Mouse (Mus musculus): ENCODE measurements around the gene Rmnd1. TPM values are rescaled to one million over a fixed set of nuclear protein-coding genes. Genes with fewer than 3 reads are reported as not detected.

The Rmnd1 gene
- polyA plus RNA-seq, 1 experiment from 2014 or later = 51.9 TPM

DNA sequence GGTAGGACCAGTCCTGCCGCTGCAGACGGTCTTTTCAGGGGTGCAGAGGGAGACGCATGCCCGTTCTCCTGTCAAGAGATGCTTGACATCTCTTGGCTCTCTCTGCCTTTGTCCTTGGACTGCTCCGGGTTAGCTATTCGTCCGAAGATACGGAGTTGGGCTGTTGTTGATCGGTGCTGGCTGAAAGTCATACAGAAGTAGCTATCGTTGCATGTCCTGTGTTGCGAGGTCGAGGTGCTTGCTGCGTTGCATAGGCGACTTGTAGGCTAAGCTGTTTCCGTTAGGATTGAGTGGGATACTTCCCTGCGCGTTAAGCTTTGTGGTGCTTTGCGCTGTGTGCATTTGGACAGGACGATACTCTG is 43.8 kb downstream of the Rmnd1 start:
- under 1% methylated on average over 19 of the region's 19 CpGs for WGBS
- peak; percentile 58 for DNase-seq (ENCODE audit: low spot score)

DNA sequence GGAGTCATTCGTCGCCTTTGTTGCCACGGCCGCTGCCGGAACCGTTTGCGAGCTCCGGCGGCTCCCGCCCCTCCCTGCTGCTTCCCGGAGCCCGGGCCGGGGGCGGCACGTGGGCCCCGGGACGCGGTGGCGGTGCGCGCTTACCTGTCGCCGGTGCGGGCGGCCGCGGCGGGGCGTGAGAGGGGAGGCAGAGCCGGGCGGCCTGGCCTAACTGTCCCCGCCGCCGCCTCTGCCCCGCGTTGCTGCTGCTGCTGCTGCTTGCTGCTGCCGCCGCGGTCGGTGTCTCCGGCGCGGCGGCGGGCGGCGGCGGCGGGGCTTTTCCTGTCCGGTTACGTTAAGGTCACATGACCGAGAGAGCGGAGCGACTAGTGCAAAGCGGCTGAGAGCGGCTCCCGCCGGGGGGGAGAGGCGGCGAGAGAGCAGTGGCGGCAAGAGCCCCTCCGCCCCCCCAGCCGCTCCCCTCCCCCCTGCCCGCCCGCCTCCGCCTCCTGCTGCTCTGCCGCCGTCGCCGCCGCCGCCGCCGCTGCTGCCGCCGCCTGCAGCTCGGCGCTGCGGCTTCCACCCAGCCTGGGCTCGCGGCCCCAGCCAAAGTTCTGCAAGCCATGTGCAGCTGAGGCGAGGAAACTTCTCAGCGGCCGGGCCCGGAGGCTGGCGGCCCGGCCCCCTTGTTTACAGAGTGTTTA is 44.3 kb downstream of the Rmnd1 start, which contains the start of gene Zbtb2:
TSS of gene Zbtb2 (minus strand) at position 408 of the 683 bp plus-strand sequence.
- Histone ChIP-seq H3K27me3 (ENCODE audit: control insufficient read depth, insufficient read depth, low read length) (no peaks in the 10 kb centered on the region), H3K27ac (ENCODE audit: low read depth, low read length) (peak within 1 kb of the TSS; percentile 100), H3K36me3 (ENCODE audit: control insufficient read depth, insufficient read depth, low read length) (no peaks in the 10 kb centered on the region), H3K9me3 (ENCODE audit: control insufficient read depth, low read length) (no peaks in the 10 kb centered on the region), H3K9ac (ENCODE audit: low read depth, low read length) (peak within 1 kb of the TSS; percentile 98), H3K4me3 (ENCODE audit: low read depth, low read length) (peak within 1 kb of the TSS; percentile 98), H3K4me1 (replicated peaks; ENCODE audit: control insufficient read depth, insufficient read depth, low read length) (peaks cover 4% of the 10 kb centered on the region; the same call in 1 of the 2 replicates), H3K4me2 (replicated peaks; ENCODE audit: low read depth, low read length) (peak within 1 kb of the TSS; percentile 89)
- 0% methylated on average over 30 of the region's 87 CpGs for WGBS
- peak; percentile 14 for ATAC-seq (ENCODE audit: low FRiP score)
- peak; percentile 78 for DNase-seq (ENCODE audit: low spot score)

More for the DNA sequence above, 43.8 kb downstream of the Rmnd1 start:
- Histone ChIP-seq H3K4me1 (replicated peaks; ENCODE audit: control insufficient read depth, insufficient read depth, low read length) (peaks cover 4% of the 10 kb centered on the region; the same call in 1 of the 2 replicates), H3K27ac (ENCODE audit: low read depth, low read length) (peak overlapping the region; percentile 100), H3K36me3 (ENCODE audit: control insufficient read depth, insufficient read depth, low read length) (no peaks in the 10 kb centered on the region), H3K27me3 (ENCODE audit: control insufficient read depth, insufficient read depth, low read length) (no peaks in the 10 kb centered on the region), H3K4me2 (replicated peaks; ENCODE audit: low read depth, low read length) (peak overlapping the region; percentile 89), H3K9ac (ENCODE audit: low read depth, low read length) (peak overlapping the region; percentile 98), H3K4me3 (ENCODE audit: low read depth, low read length) (peak overlapping the region; percentile 98), H3K9me3 (ENCODE audit: control insufficient read depth, low read length) (no peaks in the 10 kb centered on the region)
- no peak for ATAC-seq (ENCODE audit: low FRiP score)

DNA sequence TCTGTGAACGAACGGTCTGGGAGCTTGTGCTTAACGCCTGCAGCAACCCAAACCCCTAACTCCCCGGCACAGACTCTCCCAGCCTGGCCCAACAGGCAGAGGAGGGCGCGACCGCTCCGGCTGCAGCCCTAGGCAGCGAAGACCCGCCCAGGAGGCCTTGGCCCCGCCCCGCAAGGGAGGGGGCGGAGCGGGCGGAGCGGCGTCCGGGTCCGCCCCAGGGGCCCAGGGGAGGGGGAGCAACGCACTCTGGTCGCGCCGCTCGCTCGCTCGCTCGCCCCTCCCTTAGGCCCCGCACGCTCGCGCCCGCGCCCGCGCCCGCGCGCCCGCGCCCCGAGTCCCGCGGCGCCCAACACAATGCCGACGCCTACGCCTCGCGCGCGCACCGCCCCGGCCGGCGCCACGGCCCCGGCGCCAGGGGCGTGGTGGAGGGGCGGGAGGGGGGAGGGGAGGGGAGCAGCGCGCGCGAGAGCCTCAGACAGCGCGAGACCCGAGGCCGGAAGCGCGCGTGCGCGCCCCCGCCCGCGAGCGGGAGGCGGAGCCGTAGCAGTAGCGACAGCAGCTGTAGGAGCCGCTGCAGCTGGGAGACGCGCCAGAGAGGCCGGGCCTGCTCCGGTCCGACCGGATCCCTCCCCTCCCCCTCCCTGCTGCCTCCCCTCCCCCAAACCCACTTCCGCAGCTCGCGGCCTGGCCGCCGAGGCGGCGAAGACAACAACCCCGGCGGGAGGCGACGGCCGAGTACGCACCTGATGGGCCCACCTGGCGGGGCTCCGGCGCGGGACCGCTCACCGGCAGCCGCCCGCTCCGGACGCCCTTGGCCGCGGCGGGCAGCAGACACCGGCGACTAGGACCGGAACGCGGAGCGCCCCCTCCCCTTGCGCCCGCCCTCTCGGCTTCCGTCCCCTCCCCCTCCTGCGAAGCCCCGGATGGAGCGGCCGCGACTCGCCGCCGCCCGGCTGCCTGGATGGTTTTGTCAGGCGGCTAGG is 45.3 kb downstream of the Rmnd1 start:
- peaks cover 4% of the 10 kb centered on the region; the same call in 1 of the 2 replicates for H3K4me1 ChIP-seq (replicated peaks; ENCODE audit: control insufficient read depth, insufficient read depth, low read length)
- peak overlapping the region; percentile 98 for H3K4me3 ChIP-seq (ENCODE audit: low read depth, low read length)
- H3K36me3 ChIP-seq (ENCODE audit: control insufficient read depth, insufficient read depth, low read length) = no peaks in the 10 kb centered on the region
- no peaks in the 10 kb centered on the region for H3K9me3 ChIP-seq (ENCODE audit: control insufficient read depth, low read length)
- ATAC-seq (ENCODE audit: low FRiP score) (peak; percentile 94), DNase-seq (ENCODE audit: low spot score) (peak; percentile 99)
- peak overlapping the region; percentile 89 for H3K4me2 ChIP-seq (replicated peaks; ENCODE audit: low read depth, low read length)
- H3K27me3 ChIP-seq (ENCODE audit: control insufficient read depth, insufficient read depth, low read length) = no peaks in the 10 kb centered on the region
- H3K9ac ChIP-seq (ENCODE audit: low read depth, low read length) = peak overlapping the region; percentile 98
- WGBS = under 1% methylated on average over 62 of the region's 133 CpGs
- H3K27ac ChIP-seq (ENCODE audit: low read depth, low read length) = peak overlapping the region; percentile 100

DNA sequence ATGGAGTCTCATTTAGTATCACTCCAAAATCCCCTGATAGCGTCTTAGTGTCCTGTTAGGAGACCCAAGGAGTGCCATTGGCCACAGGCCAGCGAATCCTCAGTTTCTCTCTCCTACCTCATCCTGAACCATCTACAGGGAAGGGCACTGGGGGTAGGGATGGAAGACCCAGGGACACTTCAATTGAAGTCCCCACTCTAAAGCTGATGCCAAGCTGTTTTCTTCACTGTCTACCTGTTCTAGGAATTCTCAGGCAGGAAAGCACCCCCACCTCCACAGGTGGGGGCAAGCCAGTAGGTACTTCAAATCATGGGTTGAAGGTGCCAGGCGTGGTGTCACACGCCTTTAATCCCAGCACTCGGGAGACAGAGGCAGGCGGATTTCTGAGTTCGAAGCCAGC is 47.9 kb downstream of the Rmnd1 start:
- Histone ChIP-seq H3K4me3 (ENCODE audit: low read depth, low read length) (no peak overlapping the region), H3K36me3 (ENCODE audit: control insufficient read depth, insufficient read depth, low read length) (no peaks in the 10 kb centered on the region), H3K9ac (ENCODE audit: low read depth, low read length) (no peak overlapping the region), H3K27ac (ENCODE audit: low read depth, low read length) (no peak overlapping the region), H3K27me3 (ENCODE audit: control insufficient read depth, insufficient read depth, low read length) (no peaks in the 10 kb centered on the region), H3K4me2 (replicated peaks; ENCODE audit: low read depth, low read length) (no peak overlapping the region), H3K9me3 (ENCODE audit: control insufficient read depth, low read length) (no peaks in the 10 kb centered on the region), H3K4me1 (replicated peaks; ENCODE audit: control insufficient read depth, insufficient read depth, low read length) (no peaks in the 10 kb centered on the region; the same call in 1 of the 2 replicates)
- DNase-seq (ENCODE audit: low spot score) (no peak), ATAC-seq (ENCODE audit: low FRiP score) (no peak)
- WGBS = 98% methylated on average over 7 of the region's 7 CpGs

DNA sequence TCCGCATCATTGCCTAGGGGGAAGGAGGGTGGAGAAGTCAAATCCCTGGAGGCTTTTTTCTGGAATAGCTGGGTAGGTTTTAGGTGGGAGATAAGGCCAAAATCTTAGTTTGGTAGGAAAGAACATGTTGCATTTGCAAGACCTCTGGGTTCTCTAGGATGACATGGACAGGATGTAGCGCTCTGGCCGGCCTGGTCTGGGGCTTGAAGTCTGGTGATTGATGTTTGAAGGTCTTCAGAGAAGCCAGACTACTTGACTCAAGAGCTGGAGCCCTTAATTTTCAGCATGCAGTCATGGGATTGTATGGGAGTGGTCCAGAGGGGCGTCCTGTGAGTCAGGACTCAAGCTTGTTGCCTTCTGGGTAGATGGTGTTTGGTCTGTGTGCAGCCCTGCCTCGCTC is 51.4 kb downstream of the Rmnd1 start:
- ATAC-seq (ENCODE audit: low FRiP score) (no peak), DNase-seq (ENCODE audit: low spot score) (no peak)
- no peak overlapping the region for H3K4me3 ChIP-seq (ENCODE audit: low read depth, low read length)
- no peaks in the 10 kb centered on the region for H3K9me3 ChIP-seq (ENCODE audit: control insufficient read depth, low read length)
- H3K9ac ChIP-seq (ENCODE audit: low read depth, low read length) = no peak overlapping the region
- H3K36me3 ChIP-seq (ENCODE audit: control insufficient read depth, insufficient read depth, low read length) = no peaks in the 10 kb centered on the region
- no peaks in the 10 kb centered on the region for H3K27me3 ChIP-seq (ENCODE audit: control insufficient read depth, insufficient read depth, low read length)
- no peak overlapping the region for H3K27ac ChIP-seq (ENCODE audit: low read depth, low read length)
- H3K4me1 ChIP-seq (replicated peaks; ENCODE audit: control insufficient read depth, insufficient read depth, low read length) = no peaks in the 10 kb centered on the region
- 87% methylated on average over 5 of the region's 5 CpGs for WGBS
- no peak overlapping the region for H3K4me2 ChIP-seq (replicated peaks; ENCODE audit: low read depth, low read length)

DNA sequence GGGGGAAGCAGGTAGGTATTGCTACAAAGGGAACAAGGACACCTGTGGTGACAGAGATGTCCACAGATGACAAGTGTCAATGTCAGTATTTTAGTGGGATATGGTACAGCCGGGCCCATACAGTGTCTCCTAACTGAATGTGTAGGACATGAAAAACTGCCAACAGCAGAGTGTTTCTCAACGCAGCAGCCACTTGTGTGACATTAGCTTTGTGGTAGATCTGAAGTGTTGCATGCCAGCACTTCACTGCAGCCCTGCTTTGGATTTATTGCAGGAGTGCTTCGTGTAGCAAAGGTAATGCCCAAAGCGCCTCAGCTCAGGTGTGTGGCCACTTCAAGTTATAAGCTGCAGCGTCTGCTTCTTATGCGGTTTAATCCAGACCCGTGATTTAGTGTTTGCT is 55.3 kb downstream of the Rmnd1 start:
- Histone ChIP-seq H3K27ac (ENCODE audit: low read depth, low read length) (no peak overlapping the region), H3K27me3 (ENCODE audit: control insufficient read depth, insufficient read depth, low read length) (no peaks in the 10 kb centered on the region), H3K4me3 (ENCODE audit: low read depth, low read length) (no peak overlapping the region), H3K36me3 (ENCODE audit: control insufficient read depth, insufficient read depth, low read length) (no peaks in the 10 kb centered on the region), H3K9ac (ENCODE audit: low read depth, low read length) (no peak overlapping the region), H3K4me1 (replicated peaks; ENCODE audit: control insufficient read depth, insufficient read depth, low read length) (no peaks in the 10 kb centered on the region), H3K9me3 (ENCODE audit: control insufficient read depth, low read length) (no peaks in the 10 kb centered on the region), H3K4me2 (replicated peaks; ENCODE audit: low read depth, low read length) (no peak overlapping the region)
- ATAC-seq (ENCODE audit: low FRiP score) (no peak), DNase-seq (ENCODE audit: low spot score) (no peak)
- 90% methylated on average over 7 of the region's 7 CpGs for WGBS

DNA sequence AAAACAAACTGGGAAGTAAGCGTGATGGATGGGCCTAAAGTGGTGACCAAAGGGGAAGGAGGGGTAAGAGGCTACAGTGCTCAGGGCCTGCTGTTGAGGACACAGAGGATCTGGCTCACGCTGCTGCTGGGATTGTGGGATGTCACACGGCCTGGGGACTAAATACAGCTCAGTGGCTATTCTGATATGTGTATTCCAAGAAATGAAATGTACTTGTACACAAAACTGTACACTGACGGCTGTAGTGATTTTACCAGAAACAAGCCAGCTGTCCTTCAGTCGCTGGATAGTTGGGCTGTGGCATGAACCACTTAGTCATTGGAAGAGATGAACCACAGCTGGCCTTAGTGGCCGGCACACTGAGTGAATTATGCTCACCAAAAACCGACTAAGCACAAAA is 55.7 kb downstream of the Rmnd1 start:
- ATAC-seq (ENCODE audit: low FRiP score) = no peak
- no peak overlapping the region for H3K4me2 ChIP-seq (replicated peaks; ENCODE audit: low read depth, low read length)
- 76% methylated on average over 7 of the region's 7 CpGs for WGBS
- no peak overlapping the region for H3K27ac ChIP-seq (ENCODE audit: low read depth, low read length)
- DNase-seq (ENCODE audit: low spot score) = no peak
- H3K27me3 ChIP-seq (ENCODE audit: control insufficient read depth, insufficient read depth, low read length) = no peaks in the 10 kb centered on the region
- H3K36me3 ChIP-seq (ENCODE audit: control insufficient read depth, insufficient read depth, low read length) = no peaks in the 10 kb centered on the region
- no peak overlapping the region for H3K9ac ChIP-seq (ENCODE audit: low read depth, low read length)
- H3K4me1 ChIP-seq (replicated peaks; ENCODE audit: control insufficient read depth, insufficient read depth, low read length) = no peaks in the 10 kb centered on the region
- H3K4me3 ChIP-seq (ENCODE audit: low read depth, low read length) = no peak overlapping the region
- no peaks in the 10 kb centered on the region for H3K9me3 ChIP-seq (ENCODE audit: control insufficient read depth, low read length)

DNA sequence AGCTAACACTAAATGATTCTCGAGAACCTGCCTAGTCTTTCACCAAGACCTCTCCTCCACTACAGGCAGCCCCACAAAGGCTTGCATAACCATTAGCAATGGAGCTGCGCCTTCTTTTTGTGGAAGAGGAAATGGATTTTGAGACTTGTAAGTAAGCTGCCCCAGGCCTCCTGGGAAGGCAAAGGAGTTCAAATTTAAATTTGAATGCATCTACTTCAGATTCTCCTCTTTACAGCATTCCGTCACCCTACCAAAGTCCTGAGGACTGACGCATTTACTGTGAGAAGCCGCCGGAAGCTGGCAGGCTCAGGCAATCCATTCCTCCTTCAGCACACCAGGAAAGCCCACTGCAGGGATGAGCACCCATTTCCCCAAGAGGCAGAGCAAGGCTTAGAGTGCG is 56.9 kb downstream of the Rmnd1 start:
- Histone ChIP-seq H3K4me2 (replicated peaks; ENCODE audit: low read depth, low read length) (no peak overlapping the region), H3K27me3 (ENCODE audit: control insufficient read depth, insufficient read depth, low read length) (no peaks in the 10 kb centered on the region), H3K4me1 (replicated peaks; ENCODE audit: control insufficient read depth, insufficient read depth, low read length) (no peaks in the 10 kb centered on the region), H3K27ac (ENCODE audit: low read depth, low read length) (no peak overlapping the region), H3K9ac (ENCODE audit: low read depth, low read length) (no peak overlapping the region), H3K9me3 (ENCODE audit: control insufficient read depth, low read length) (no peaks in the 10 kb centered on the region), H3K4me3 (ENCODE audit: low read depth, low read length) (no peak overlapping the region), H3K36me3 (ENCODE audit: control insufficient read depth, insufficient read depth, low read length) (no peaks in the 10 kb centered on the region)
- no peak for ATAC-seq (ENCODE audit: low FRiP score)
- DNase-seq (ENCODE audit: low spot score) = no peak
- 44% methylated on average over 7 of the region's 7 CpGs for WGBS
